Mouse (Mus musculus) kidney, embryonic 15.5 days (tissue): Measurements from ENCODE around the gene Hk2. TPM values are rescaled to one million over a fixed set of nuclear protein-coding genes. Genes with fewer than 3 reads are reported as not detected.

ENCODE experiments used
- ATAC-seq: fragments of 200-750 bp; cut with Nextera tagmentation; replicated peaks from 2 replicates; pipeline ENCODE4 v1.8.0; 2017; ENCODE audit warnings: moderate TSS enrichment; ENCODE audit not compliant: low FRiP score
- H3K27ac ChIP-seq: fragments of 300-500 bp; sonication (generic); 2 replicates; pipeline ENCODE4 v1.5.1; 2015; ENCODE audit warnings: mild to moderate bottlenecking, inconsistent platforms
- H3K27me3 ChIP-seq: fragments of 300-500 bp; sonication (generic); 2 replicates; pipeline ENCODE4 v1.6.1; 2015; ENCODE audit warnings: inconsistent platforms
- H3K36me3 ChIP-seq: fragments of 300-500 bp; sonication (generic); 2 replicates; pipeline ENCODE4 v1.6.1; 2015; ENCODE audit warnings: inconsistent platforms
- H3K4me1 ChIP-seq: fragments of 300-500 bp; sonication (generic); 2 replicates; pipeline ENCODE4 v1.6.1; 2015; ENCODE audit warnings: inconsistent platforms
- H3K4me2 ChIP-seq: fragments of 300-500 bp; sonication (generic); 2 replicates; pipeline ENCODE4 v1.6.1; 2015; ENCODE audit warnings: moderate library complexity, mild to moderate bottlenecking, inconsistent platforms
- H3K4me3 ChIP-seq: fragments of 300-500 bp; sonication (generic); replicated peaks from 2 replicates; pipeline ENCODE4 v1.5.1; 2015; ENCODE audit warnings: mild to moderate bottlenecking, inconsistent platforms
- H3K9ac ChIP-seq: fragments of 300-500 bp; sonication (generic); 2 replicates; pipeline ENCODE4 v1.6.1; 2015; ENCODE audit warnings: mild to moderate bottlenecking, inconsistent platforms
- H3K9me3 ChIP-seq: fragments of 300-500 bp; sonication (generic); replicated peaks from 2 replicates; pipeline ENCODE4 v1.6.1; 2016; ENCODE audit warnings: inconsistent platforms
- WGBS: fragments of 180-500 bp; shearing (Covaris S2); methylation state at CpG from one replicate; pipeline ENCODE4 v1.1.7; 2015; ENCODE audit warnings: mixed read lengths; 5-methylcytosine and 5-hydroxymethylcytosine counted together
- polyA plus RNA-seq: library from polyadenylated mRNA; unstranded; fragments of >200 nt; fragmentation: Nextera tagmentation; extraction: Ambion mirVana; gene quantifications from 2 replicates; pipeline ENCODE4 v1.2.1, GENCODE M21; 2015

The Hk2 gene
- polyA plus RNA-seq, 1 experiment from 2014 or later = 19.0 TPM

DNA sequence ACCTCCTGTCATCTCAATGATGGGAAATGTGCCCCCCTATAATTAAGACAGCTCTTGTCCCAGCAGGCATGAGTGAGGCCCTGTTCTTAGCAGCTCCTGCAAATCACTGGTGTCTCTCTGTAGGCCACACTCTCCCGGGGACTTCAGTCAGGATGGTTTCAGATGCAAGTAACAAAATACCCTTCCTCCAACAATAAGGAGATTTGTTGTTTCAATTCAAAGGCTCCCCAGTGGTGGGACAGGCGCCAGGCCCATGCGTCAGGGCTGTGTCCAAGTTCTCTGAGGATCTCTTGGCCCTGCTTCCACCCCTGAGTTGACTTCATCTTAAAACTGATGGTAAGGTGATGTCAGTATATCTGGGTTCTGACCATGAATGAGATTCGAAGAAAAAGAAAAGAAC, 9.7 kb upstream of the Hk2 start:
- Histone ChIP-seq H3K27ac (no peak overlapping the region), H3K9me3 (no peaks in the 10 kb centered on the region), H3K4me2 (no peak overlapping the region), H3K27me3 (no peaks in the 10 kb centered on the region), H3K4me3 (no peak overlapping the region), H3K9ac (no peak overlapping the region), H3K4me1 (no peaks in the 10 kb centered on the region), H3K36me3 (no peaks in the 10 kb centered on the region)
- no peak for ATAC-seq
- 76% methylated on average over 4 of the region's 4 CpGs for WGBS

DNA sequence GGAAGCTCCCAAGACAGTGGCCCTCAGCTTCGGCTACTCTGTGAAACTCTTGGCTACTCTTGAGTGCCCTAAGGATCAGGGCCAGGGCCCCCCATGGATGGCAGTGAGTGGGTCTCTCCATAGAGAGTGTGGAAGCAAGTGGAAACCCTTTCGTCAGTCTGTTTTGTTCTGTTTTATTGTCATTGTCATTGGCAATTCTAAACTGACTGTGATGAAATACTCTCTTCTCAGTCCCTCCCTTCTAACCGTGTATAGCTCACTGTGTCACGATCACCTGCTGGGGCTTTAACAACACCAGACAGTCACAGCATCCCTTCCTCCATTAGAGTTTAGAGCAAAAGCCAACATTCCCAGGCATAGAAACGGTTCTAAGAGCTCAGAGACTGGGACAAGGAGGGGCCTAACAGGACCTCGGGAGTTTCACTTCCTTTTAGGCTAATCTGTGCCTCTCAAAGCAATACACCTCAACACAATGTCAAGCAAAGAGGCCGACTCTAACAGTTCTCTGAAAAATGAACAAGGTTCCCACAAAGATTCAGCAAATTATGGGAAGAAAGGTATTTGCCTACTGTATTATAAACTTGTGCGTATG, 6.6 kb upstream of the Hk2 start:
- Histone ChIP-seq H3K4me1 (no peaks in the 10 kb centered on the region), H3K4me2 (no peak overlapping the region), H3K27ac (no peak overlapping the region), H3K27me3 (0 out of 2 replicates have a peak, but pooled peaks cover under 1% of the 10 kb centered on the region), H3K4me3 (no peak overlapping the region), H3K36me3 (no peaks in the 10 kb centered on the region), H3K9me3 (no peaks in the 10 kb centered on the region), H3K9ac (no peak overlapping the region)
- no peak for ATAC-seq
- WGBS = 58% methylated on average over 8 of the region's 8 CpGs

DNA sequence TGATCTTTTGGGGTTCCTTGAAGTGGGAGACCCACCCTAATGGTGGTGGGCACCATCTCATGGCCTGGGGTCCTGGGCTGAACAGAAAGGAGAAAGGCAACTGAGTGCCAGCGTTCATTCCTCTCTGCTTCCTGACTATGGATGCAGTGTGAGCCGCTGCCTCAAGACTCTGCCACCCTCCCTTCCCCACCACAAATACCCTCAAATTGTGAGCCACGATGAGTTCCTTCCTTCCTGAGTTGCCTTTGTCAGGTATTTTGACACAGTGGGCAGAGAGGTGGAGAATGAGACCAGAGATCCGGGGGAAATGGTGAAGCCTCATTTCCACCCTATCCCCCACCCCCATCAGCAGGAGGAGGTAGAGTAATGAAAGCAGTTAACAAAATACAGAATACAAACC, 6.1 kb upstream of the Hk2 start:
- 61% methylated on average over 4 of the region's 4 CpGs for WGBS
- H3K27ac ChIP-seq = no peak overlapping the region
- H3K4me1 ChIP-seq = no peaks in the 10 kb centered on the region
- no peak overlapping the region for H3K9ac ChIP-seq
- H3K36me3 ChIP-seq = no peaks in the 10 kb centered on the region
- ATAC-seq = no peak
- H3K9me3 ChIP-seq = no peaks in the 10 kb centered on the region
- H3K27me3 ChIP-seq = peaks cover 5% of the 10 kb centered on the region
- no peak overlapping the region for H3K4me2 ChIP-seq
- no peak overlapping the region for H3K4me3 ChIP-seq

DNA sequence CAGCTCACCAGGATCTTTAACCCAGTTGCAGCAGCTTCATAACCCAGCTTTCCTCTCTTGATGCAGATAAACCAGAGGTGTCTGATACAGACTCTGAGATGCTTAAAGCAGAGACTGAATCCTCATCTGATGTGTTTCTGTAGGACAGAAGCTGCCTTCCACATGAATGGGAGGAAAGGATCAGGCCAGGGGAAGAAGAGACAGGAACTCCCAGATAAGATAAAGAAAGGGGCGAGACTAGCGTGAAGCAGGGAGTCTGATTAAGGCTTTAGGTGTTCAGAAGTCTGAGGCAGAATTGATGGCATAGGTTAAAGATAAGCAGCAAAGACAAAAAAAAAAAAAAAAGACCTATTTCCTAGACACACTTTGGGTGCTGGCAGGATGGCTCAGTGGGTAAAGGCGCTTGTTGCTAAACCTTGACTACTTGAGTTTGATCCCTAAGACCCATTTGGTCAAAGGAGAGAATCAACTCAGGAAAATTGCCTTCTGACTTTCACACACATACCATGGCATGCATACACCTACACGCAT, 2.9 kb upstream of the Hk2 start:
- no peaks in the 10 kb centered on the region for H3K36me3 ChIP-seq
- H3K4me2 ChIP-seq = no peak overlapping the region
- H3K9me3 ChIP-seq = no peaks in the 10 kb centered on the region
- H3K4me3 ChIP-seq = no peak overlapping the region
- H3K9ac ChIP-seq = no peak overlapping the region
- peaks cover 10% of the 10 kb centered on the region for H3K27me3 ChIP-seq
- ATAC-seq = no peak
- WGBS = 90% methylated on average over 4 of the region's 4 CpGs
- no peak overlapping the region for H3K27ac ChIP-seq
- peaks cover 20% of the 10 kb centered on the region for H3K4me1 ChIP-seq

DNA sequence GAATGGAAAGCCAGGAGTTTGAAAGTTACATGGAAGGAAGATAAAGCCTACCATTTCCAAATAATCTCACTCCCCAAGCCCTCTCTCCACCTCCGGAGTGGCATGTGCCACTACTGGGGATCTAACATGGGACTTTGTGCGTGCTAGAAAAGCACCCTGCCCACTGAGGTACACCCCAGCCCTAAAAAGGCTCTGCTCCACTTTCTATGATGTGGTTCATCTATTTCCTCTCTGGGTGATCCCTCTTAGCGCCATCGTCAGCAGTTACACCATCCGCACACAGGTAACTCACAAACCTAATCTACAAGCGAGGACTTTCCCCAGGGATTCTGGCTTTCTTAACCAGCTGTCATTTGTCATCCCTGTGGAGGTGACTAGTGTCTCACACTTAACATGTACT, 1.1 kb upstream of the Hk2 start:
- no peaks in the 10 kb centered on the region for H3K9me3 ChIP-seq
- H3K27ac ChIP-seq = no peak overlapping the region
- no peaks in the 10 kb centered on the region for H3K36me3 ChIP-seq
- H3K9ac ChIP-seq = no peak overlapping the region
- H3K4me1 ChIP-seq = peaks cover 36% of the 10 kb centered on the region
- H3K27me3 ChIP-seq = peaks cover 10% of the 10 kb centered on the region
- no peak for ATAC-seq
- H3K4me3 ChIP-seq = no peak overlapping the region; the same call in 1 of the 2 replicates
- H3K4me2 ChIP-seq = no peak overlapping the region
- 89% methylated on average over 6 of the region's 6 CpGs for WGBS

DNA sequence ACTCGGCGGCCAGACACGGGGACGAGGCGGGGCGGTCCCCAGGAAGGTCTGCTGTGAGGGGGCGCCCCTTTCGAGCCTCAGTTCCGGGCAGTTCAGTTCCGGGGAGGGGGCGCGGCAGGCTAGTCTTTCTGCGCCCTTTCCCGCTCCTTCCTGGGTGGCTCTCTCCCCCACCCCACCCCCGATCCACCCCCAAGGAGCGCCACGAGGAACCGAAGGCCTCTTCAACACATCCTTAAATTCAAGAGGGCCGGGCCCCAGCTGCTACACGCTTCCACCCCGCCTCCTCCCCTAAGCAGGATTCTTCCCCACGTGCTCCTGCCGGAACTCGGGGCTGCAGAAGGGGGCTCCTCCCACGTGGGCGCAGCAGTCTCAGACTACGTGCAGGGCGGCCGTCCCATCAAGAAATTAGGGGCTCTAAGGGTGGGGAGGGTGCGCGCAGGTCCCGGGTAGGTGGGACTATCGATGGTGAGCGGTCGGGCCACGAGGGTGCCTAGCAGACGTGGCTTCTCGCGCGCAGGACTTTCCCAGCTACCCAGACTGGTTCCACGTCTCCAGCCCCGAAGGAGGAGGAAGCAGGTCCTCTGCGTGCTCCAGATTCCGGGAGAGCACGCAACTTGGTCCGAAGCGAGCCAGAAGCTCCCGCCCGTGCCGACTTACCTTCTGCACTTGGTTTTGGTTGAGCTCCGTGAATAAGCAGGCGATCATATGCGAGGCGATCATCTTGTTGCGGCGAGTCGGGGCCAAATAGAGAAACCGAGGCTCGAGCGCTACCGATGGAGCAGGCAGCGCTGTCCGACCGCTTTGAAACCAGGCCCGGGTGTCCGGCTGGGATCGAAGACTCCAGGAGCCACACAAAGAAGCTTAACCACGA, 758 bp downstream of the Hk2 start:
- Histone ChIP-seq H3K9me3 (no peaks in the 10 kb centered on the region), H3K27ac (peak overlapping the region; percentile 86), H3K4me3 (peak overlapping the region; percentile 70), H3K4me2 (peak overlapping the region; percentile 97), H3K4me1 (peaks cover 47% of the 10 kb centered on the region), H3K36me3 (no peaks in the 10 kb centered on the region), H3K9ac (peak overlapping the region; percentile 53), H3K27me3 (peaks cover 10% of the 10 kb centered on the region)
- under 1% methylated on average over 68 of the region's 68 CpGs for WGBS
- peak; percentile 56 for ATAC-seq

DNA sequence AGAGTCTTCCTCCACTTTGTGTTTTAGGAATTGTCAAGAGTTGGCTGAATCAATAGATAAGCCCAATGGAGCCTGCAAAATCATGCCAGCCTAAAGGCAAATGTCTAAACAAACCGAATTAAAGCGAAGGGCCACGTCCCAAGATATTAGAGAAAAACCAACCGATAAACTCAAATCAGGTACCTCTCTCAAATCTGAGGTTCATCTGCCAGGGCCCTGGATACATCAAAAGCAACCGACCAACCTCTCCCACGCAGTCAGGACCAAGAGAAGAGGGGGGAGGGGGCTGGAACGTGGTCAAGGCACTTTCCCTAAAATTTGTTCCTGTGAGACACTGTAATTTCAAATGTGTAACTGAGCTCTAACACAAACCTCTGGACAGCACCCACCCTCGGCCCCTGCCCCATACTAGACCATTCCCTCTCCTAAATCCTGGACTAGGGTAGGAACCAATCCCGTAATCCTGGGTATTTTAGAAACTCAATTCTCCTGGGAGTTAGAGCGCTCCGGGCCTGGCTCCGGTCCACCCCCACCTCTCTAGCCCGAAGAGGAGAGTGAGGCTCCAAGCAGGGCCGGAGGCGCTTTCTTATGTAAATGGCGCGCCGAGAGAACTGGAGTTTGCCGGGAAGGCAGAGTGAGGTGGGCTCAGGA, 1.7 kb downstream of the Hk2 start:
- Histone ChIP-seq H3K9me3 (no peaks in the 10 kb centered on the region), H3K27ac (peak overlapping the region; percentile 86), H3K27me3 (peaks cover 10% of the 10 kb centered on the region), H3K9ac (peak overlapping the region; percentile 53), H3K4me2 (peak overlapping the region; percentile 97), H3K36me3 (no peaks in the 10 kb centered on the region), H3K4me3 (peak overlapping the region; percentile 70), H3K4me1 (peaks cover 47% of the 10 kb centered on the region)
- ATAC-seq = peak; percentile 5; the same call in 1 of the 2 replicates
- under 1% methylated on average over 19 of the region's 19 CpGs for WGBS

DNA sequence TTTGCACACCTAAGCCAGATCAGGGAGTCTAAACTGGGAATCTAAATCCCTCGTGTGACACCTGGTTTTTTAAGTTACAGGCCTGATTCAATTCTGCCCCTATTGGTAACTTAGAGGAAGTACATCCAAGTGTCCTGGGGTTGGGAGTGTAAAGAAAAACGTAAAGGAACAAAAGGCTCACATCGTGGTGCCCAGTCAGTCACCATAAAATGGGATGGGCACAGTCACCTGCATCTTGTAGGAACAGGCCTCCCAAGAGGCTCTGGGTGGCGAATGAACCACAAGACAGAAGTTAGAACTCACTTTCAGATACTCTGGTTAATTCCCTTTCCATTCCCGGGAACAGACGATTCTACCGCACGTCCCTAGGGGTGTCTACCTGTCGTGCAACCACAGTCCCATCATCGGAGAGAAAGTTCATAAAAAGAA, 2.3 kb downstream of the Hk2 start:
- no peak for ATAC-seq

DNA sequence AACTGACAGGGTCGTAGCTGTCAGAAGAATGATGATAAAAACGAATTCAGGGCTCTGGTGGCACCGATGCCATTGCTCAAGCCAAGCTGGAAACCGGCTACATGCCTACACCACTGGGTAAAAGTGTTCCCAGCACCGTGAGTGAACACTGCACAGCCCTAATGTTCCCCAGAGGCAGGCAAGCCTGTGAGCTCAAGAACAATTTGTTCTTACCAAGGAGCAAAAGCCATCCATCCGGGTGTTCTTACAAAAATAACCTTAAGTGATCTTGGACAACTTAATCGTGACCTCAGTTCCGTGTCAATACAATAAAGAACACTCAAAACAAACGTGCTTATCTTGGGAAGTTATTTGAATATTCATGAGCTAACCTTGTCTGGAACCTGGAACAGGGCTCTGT, 3.2 kb downstream of the Hk2 start:
- Histone ChIP-seq H3K4me3 (0 out of 2 replicates have a peak overlapping the region, but pooled peaks have one; percentile 70), H3K4me1 (peaks cover 47% of the 10 kb centered on the region), H3K27ac (no peak overlapping the region), H3K9me3 (no peaks in the 10 kb centered on the region), H3K36me3 (no peaks in the 10 kb centered on the region), H3K27me3 (peaks cover 10% of the 10 kb centered on the region), H3K4me2 (peak overlapping the region; percentile 97), H3K9ac (no peak overlapping the region)
- WGBS = 58% methylated on average over 9 of the region's 9 CpGs
- ATAC-seq = no peak

More for the DNA sequence above, 2.3 kb downstream of the Hk2 start:
- peaks cover 47% of the 10 kb centered on the region for H3K4me1 ChIP-seq
- H3K36me3 ChIP-seq = no peaks in the 10 kb centered on the region
- peak overlapping the region; percentile 70 for H3K4me3 ChIP-seq
- H3K27me3 ChIP-seq = peaks cover 10% of the 10 kb centered on the region
- 4% methylated on average over 10 of the region's 10 CpGs for WGBS
- H3K27ac ChIP-seq = 0 out of 2 replicates have a peak overlapping the region, but pooled peaks have one; percentile 86
- H3K9me3 ChIP-seq = no peaks in the 10 kb centered on the region
- peak overlapping the region; percentile 53 for H3K9ac ChIP-seq
- H3K4me2 ChIP-seq = peak overlapping the region; percentile 97

DNA sequence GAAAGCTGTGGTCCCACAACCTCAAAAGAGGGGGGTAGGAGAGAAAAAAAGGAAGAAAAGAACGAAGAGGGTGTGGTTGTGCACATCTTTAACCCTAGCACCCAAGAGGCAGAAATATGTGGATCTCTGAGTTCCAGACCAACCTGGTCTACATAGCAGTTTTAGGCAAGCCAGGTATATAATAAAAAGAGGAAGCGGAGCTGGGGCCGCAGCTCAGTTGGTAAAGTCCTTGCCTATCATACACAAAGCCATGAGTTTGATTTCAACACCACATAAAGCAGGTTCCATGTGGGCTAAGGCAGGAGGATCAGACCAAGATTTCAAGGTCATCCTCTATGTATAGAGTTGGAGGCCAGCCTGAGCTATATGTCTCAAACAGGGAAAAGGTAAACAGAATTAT, 4.0 kb downstream of the Hk2 start:
- 87% methylated on average over 3 of the region's 3 CpGs for WGBS
- H3K4me1 ChIP-seq = peaks cover 47% of the 10 kb centered on the region
- H3K9ac ChIP-seq = no peak overlapping the region
- H3K4me2 ChIP-seq = no peak overlapping the region
- H3K9me3 ChIP-seq = no peaks in the 10 kb centered on the region
- no peak overlapping the region for H3K4me3 ChIP-seq
- no peaks in the 10 kb centered on the region for H3K36me3 ChIP-seq
- H3K27ac ChIP-seq = no peak overlapping the region
- ATAC-seq = no peak
- peaks cover 4% of the 10 kb centered on the region for H3K27me3 ChIP-seq

DNA sequence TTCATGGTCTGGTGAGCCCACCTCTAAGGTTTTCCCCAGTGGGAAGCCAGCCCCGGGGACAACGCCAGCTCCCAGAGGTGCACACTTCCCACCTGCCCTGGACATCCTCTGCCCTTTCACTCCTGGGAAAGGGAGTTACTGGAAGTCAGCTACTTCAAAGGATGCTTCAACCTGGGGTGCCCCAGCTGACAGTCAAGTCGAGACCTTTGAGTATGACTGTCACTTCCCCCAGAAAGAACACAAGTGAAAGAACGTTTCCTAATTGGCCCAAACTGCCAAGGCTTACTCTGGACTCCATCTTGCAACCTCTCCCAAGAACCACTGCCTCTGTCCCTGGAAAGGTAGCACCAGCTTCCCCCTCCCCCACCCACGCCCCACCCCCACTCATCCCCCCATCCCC, 4.5 kb downstream of the Hk2 start:
- Histone ChIP-seq H3K9ac (no peak overlapping the region), H3K4me3 (no peak overlapping the region)
- WGBS = 40% methylated on average over 5 of the region's 5 CpGs

More for the DNA sequence above, 4.5 kb downstream of the Hk2 start:
- Histone ChIP-seq H3K36me3 (no peaks in the 10 kb centered on the region), H3K9me3 (no peaks in the 10 kb centered on the region), H3K27me3 (no peaks in the 10 kb centered on the region), H3K27ac (no peak overlapping the region), H3K4me1 (peaks cover 44% of the 10 kb centered on the region), H3K4me2 (no peak overlapping the region)
- ATAC-seq = no peak
